Mouse (Mus musculus): ENCODE results near the gene Col5a2. TPM values are rescaled to one million over a fixed set of nuclear protein-coding genes. Genes with fewer than 3 reads are reported as not detected.

Gene Col5a2
- polyA plus RNA-seq, 1 experiment, result 12.6 TPM

GRCm38 (mm10) chr1:45359673-45360072 is 143.4 kb downstream of the Col5a2 start:
- no peak overlapping the region for H3K4me3 ChIP-seq (ENCODE audit: insufficient read depth, low read depth, low read length)
- no peak overlapping the region for H3K27ac ChIP-seq (replicated peaks; ENCODE audit: low read depth, low read length)
- H3K4me1 ChIP-seq (ENCODE audit: control insufficient read depth, insufficient read depth, insufficient read length, low read length), result no peaks in the 10 kb centered on the region; the same call in 1 of the 2 replicates

DNA sequence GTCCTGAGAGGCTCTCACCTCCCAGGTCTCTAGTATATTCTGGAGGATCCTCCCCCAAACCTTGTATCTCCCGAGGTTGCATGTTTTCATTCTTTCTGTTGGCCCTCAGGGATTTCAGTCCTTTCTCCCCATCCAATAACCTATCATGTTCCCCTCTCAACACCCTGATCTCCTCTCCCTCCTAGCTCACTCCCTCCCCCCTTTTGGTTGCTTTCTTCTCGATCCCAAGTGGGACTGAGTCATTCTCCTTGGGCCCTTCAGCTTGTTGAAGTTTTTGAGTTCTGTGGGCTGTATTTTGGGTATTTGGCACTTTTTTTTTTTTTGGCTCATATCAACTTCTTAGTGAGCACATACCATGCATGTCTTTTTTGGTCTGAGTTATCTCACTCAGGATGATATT is 143.9 kb downstream of the Col5a2 start:
- H3K27ac ChIP-seq (replicated peaks; ENCODE audit: low read depth, low read length), result no peak overlapping the region
- H3K4me3 ChIP-seq (ENCODE audit: insufficient read depth, low read depth, low read length), result no peak overlapping the region
- H3K4me1 ChIP-seq (ENCODE audit: control insufficient read depth, insufficient read depth, insufficient read length, low read length), result no peaks in the 10 kb centered on the region; the same call in 1 of the 2 replicates

DNA sequence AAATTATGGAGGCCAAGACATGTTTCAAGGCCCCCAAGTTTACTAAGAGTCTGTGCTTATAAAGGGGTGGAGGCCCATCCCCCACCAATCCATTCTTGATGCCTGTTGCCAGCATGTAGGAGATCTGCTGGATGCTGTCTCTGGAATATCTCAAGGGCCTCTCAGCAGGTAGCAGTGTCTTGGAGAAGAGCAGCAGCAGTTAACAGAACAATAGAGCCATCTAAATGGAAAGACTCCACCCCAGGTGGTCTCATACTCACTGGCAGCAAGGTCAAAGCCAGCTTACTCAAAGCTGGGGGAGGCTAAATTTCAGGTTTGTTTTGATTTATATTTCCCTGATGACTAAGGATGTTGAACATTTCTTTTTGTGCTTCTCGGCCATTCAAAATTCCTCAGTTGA is 145.1 kb downstream of the Col5a2 start:
- H3K4me1 ChIP-seq (ENCODE audit: control insufficient read depth, insufficient read depth, insufficient read length, low read length), result no peaks in the 10 kb centered on the region; the same call in 1 of the 2 replicates
- no peak overlapping the region for H3K4me3 ChIP-seq (ENCODE audit: insufficient read depth, low read depth, low read length)
- H3K27ac ChIP-seq (replicated peaks; ENCODE audit: low read depth, low read length), result no peak overlapping the region

DNA sequence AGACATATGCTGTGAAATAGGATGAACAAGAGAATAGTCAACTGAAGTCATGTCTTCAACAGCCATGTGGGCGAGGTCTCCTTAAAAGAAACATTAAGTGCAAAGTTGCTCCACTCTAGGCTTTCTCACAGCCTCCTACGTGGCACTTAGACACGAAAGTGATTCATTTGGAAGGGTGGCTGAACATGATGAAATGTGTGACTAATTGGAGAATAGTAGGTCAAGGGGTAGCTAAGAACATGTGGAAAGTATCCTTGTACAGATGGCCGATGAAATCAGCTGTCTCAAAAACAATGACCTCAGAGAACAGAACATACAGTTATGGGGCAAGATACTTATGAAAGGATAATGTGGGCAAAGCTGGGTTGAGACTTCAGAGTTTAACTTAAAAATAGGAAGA is 147.1 kb downstream of the Col5a2 start:
- Histone ChIP-seq H3K4me1 (ENCODE audit: control insufficient read depth, insufficient read depth, insufficient read length, low read length) (no peaks in the 10 kb centered on the region; the same call in 1 of the 2 replicates), H3K4me3 (ENCODE audit: insufficient read depth, low read depth, low read length) (no peak overlapping the region), H3K27ac (replicated peaks; ENCODE audit: low read depth, low read length) (no peak overlapping the region; the same call in 1 of the 2 replicates)

DNA sequence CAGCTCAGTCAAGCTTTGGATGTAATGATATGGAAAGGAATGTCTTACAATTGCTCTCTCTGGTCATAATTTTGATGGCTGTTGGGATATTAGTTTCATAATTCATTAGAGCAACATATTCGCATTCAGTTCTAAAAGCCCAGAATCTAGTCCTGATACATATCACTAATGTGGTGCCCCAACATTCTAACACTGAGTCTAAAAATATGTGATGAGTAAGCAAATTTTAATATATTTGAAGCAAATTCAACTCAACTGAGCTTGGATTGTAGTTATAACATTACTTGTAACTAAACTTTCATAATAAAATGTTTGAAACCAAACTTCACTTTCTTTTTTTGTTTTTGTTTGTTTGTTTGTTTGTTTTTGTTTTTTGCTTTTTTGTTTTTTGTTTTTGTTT is 173.9 kb downstream of the Col5a2 start:
- no peak overlapping the region for H3K27ac ChIP-seq (replicated peaks; ENCODE audit: low read depth, low read length)
- H3K4me3 ChIP-seq (ENCODE audit: insufficient read depth, low read depth, low read length), result no peak overlapping the region
- no peaks in the 10 kb centered on the region for H3K4me1 ChIP-seq (ENCODE audit: control insufficient read depth, insufficient read depth, insufficient read length, low read length)

Other genes starting within 250 kb of the Col5a2 start
- gene Col3a1, start 191.7 kb downstream of the Col5a2 start, polyA plus RNA-seq (2012; ENCODE audit: insufficient read depth, insufficient read length, missing spikeins), result 164 and 261 TPM in 2 replicates